Mouse (Mus musculus) embryonic facial prominence, embryonic 10.5 days (tissue): ENCODE measurements around the gene Sncb. TPM values are rescaled to one million over a fixed set of nuclear protein-coding genes. Genes with fewer than 3 reads are reported as not detected.
A peak's percentile ranks its signal among the peaks of the same experiment; 100 is the strongest.

Source experiments
- DNase-seq: peaks from one replicate; pipeline ENCODE4 v3.0.0-alpha.2; 2017; ENCODE audit warnings: low spot score
- H3K27ac ChIP-seq: fragments of 300-500 bp; sonication (generic); replicated peaks from 2 replicates; pipeline ENCODE4 v1.5.1; 2016; ENCODE audit warnings: mild to moderate bottlenecking
- H3K27me3 ChIP-seq: fragments of 300-500 bp; sonication (generic); replicated peaks from 2 replicates; pipeline ENCODE4 v1.6.1; 2016; ENCODE audit warnings: low read depth, mild to moderate bottlenecking; ENCODE audit not compliant: poor library complexity, severe bottlenecking
- H3K36me3 ChIP-seq: fragments of 300-500 bp; sonication (generic); replicated peaks from 2 replicates; pipeline ENCODE4 v1.6.1; 2016; ENCODE audit warnings: mild to moderate bottlenecking, moderate library complexity
- H3K4me1 ChIP-seq: fragments of 300-500 bp; sonication (generic); 2 replicates; pipeline ENCODE4 v1.6.1; 2016
- H3K4me3 ChIP-seq: fragments of 300-500 bp; sonication (generic); 2 replicates; pipeline ENCODE4 v1.5.1; 2016; ENCODE audit warnings: mild to moderate bottlenecking, moderate library complexity
- H3K9me3 ChIP-seq: fragments of 300-500 bp; sonication (generic); 2 replicates; pipeline ENCODE4 v1.6.1; 2016; ENCODE audit warnings: mild to moderate bottlenecking
- WGBS: fragments of 180-500 bp; shearing (Covaris S2); methylation state at CpG from one replicate; pipeline ENCODE4 v1.1.7; 2016; 5-methylcytosine and 5-hydroxymethylcytosine counted together
- polyA plus RNA-seq: library from polyadenylated mRNA; unstranded; fragments of >200 nt; fragmentation: Nextera tagmentation; extraction: Ambion mirVana; gene quantifications from 2 replicates; pipeline ENCODE4 v1.2.1, GENCODE M21; 2016

Sncb gene
- polyA plus RNA-seq, 1 experiment from 2014 or later: 0.79 TPM

DNA sequence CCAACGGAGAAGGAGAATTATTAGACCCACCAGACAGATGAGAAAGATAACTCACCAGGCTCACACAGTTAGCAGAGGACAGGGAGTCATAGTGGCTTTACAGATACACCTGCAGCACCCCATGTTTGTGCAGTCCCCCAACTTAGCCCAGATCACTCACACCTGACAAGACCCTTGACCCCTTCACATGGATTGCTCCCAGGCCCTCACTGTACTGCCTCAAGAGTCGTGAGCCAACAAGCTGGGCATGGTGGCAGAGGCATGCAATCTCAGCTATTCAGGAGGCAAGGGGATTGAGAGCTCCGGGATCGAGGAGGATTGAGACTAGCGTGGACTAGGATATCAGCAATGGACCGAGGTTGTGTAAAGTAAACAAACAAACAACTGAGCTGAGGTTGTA, 12.7 kb downstream of the Sncb start:
- H3K4me1 ChIP-seq: peaks cover 29% of the 10 kb centered on the region
- H3K36me3 ChIP-seq: no peaks in the 10 kb centered on the region
- no peak overlapping the region for H3K27ac ChIP-seq
- peaks cover 76% of the 10 kb centered on the region for H3K27me3 ChIP-seq
- no peak overlapping the region for H3K4me3 ChIP-seq
- H3K9me3 ChIP-seq: no peaks in the 10 kb centered on the region
- DNase-seq: no peak
- 67% methylated on average over 6 of the region's 6 CpGs for WGBS

GRCm38 (mm10) chr13:54752656-54753055, 13.7 kb downstream of the Sncb start:
- peaks cover 83% of the 10 kb centered on the region for H3K27me3 ChIP-seq
- H3K36me3 ChIP-seq: no peaks in the 10 kb centered on the region
- no peaks in the 10 kb centered on the region for H3K9me3 ChIP-seq
- H3K4me1 ChIP-seq: peaks cover 20% of the 10 kb centered on the region
- H3K4me3 ChIP-seq: no peak overlapping the region
- no peak for DNase-seq
- no peak overlapping the region for H3K27ac ChIP-seq
- WGBS: 73% methylated on average over 10 of the region's 10 CpGs

GRCm38 (mm10) chr13:54750699-54751098, 15.7 kb downstream of the Sncb start:
- Histone ChIP-seq H3K27ac (no peak overlapping the region), H3K4me3 (no peak overlapping the region), H3K9me3 (no peaks in the 10 kb centered on the region), H3K27me3 (peaks cover 85% of the 10 kb centered on the region), H3K4me1 (peaks cover 22% of the 10 kb centered on the region), H3K36me3 (no peaks in the 10 kb centered on the region)
- 2% methylated on average over 8 of the region's 8 CpGs for WGBS
- peak; percentile 60 for DNase-seq

- 2% methylated on average over 29 of the region's 29 CpGs for WGBS
- peak within 1 kb of the TSS; percentile 76 for H3K27ac ChIP-seq
- DNase-seq: no peak
- peaks cover 22% of the 10 kb centered on the region for H3K4me1 ChIP-seq
- no peaks in the 10 kb centered on the region for H3K9me3 ChIP-seq
- peak within 1 kb of the TSS; percentile 66 for H3K4me3 ChIP-seq
- H3K27me3 ChIP-seq: peaks cover 84% of the 10 kb centered on the region
- no peaks in the 10 kb centered on the region for H3K36me3 ChIP-seq
Measured at GRCm38 (mm10) chr13:54749864-54750411, 16.5 kb downstream of the Sncb start, which contains the start of gene Gprin1. Gprin1 (minus strand) TSS chr13:54749874.

- H3K27me3 ChIP-seq: peaks cover 82% of the 10 kb centered on the region
- DNase-seq: peak; percentile 79
Measured at GRCm38 (mm10) chr13:54749061-54749863, 17.1 kb downstream of the Sncb start.

DNA sequence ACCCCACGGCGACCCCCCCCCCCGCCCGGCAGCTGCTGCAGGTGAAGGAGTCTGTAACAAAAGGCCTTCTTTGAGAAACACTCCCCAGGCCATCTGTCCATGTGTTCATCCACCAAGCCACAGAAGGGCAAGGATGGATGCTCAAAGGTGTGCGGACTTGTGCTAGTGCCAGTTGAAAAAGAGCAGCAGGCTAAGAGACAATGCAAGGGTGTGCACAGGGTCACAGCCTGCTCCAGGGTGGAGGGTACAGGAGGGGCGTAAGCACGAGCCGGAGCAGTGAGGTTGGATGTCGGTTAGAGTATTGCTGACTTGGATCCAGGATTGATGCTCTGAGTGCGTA, 17.7 kb downstream of the Sncb start:
- Histone ChIP-seq H3K4me1 (peaks cover 22% of the 10 kb centered on the region), H3K27me3 (peaks cover 80% of the 10 kb centered on the region), H3K36me3 (no peaks in the 10 kb centered on the region), H3K4me3 (peak overlapping the region; percentile 66), H3K9me3 (no peaks in the 10 kb centered on the region), H3K27ac (no peak overlapping the region)
- peak; percentile 9 for DNase-seq
- WGBS: 48% methylated on average over 10 of the region's 10 CpGs

More at GRCm38 (mm10) chr13:54749061-54749863, 17.1 kb downstream of the Sncb start:
- H3K27ac ChIP-seq: peak overlapping the region; percentile 76
- no peaks in the 10 kb centered on the region for H3K9me3 ChIP-seq
- peak overlapping the region; percentile 66 for H3K4me3 ChIP-seq
- no peaks in the 10 kb centered on the region for H3K36me3 ChIP-seq
- 1% methylated on average over 100 of the region's 100 CpGs for WGBS
- H3K4me1 ChIP-seq: peaks cover 22% of the 10 kb centered on the region

DNA sequence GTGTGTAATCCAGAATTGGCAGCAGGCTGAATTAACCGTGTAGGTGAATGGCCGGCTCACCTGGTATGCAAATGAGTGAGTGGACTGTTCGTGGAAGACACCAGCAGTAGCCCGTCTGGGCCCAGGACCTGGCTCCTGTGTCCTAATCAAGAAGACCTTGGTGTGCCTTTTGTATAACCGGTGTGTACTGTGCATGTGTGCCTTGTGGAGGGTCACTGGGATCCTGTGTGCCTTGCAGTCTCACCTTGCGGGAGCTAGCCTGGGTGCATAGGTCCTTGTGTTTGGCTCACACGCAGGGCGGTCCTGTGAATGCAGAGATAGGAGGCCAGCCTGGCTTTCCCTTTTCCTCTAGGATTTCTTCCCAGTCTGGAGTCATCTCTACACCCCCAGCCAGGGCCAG, 18.2 kb downstream of the Sncb start:
- peaks cover 22% of the 10 kb centered on the region for H3K4me1 ChIP-seq
- H3K9me3 ChIP-seq: no peaks in the 10 kb centered on the region
- 85% methylated on average over 8 of the region's 8 CpGs for WGBS
- no peaks in the 10 kb centered on the region for H3K36me3 ChIP-seq
- H3K4me3 ChIP-seq: peak overlapping the region; percentile 66; the same call in 1 of the 2 replicates
- DNase-seq: no peak
- peaks cover 80% of the 10 kb centered on the region for H3K27me3 ChIP-seq
- H3K27ac ChIP-seq: no peak overlapping the region

GRCm38 (mm10) chr13:54746896-54747295, 19.5 kb downstream of the Sncb start:
- Histone ChIP-seq H3K27me3 (peaks cover 68% of the 10 kb centered on the region), H3K9me3 (no peaks in the 10 kb centered on the region), H3K4me3 (no peak overlapping the region), H3K27ac (no peak overlapping the region), H3K4me1 (peaks cover 22% of the 10 kb centered on the region), H3K36me3 (no peaks in the 10 kb centered on the region)
- no peak for DNase-seq
- WGBS: 46% methylated on average over 10 of the region's 10 CpGs

- no peak overlapping the region for H3K4me3 ChIP-seq
- no peaks in the 10 kb centered on the region for H3K36me3 ChIP-seq
- no peak for DNase-seq
- H3K27me3 ChIP-seq: peaks cover 67% of the 10 kb centered on the region
- H3K9me3 ChIP-seq: no peaks in the 10 kb centered on the region
- WGBS: 43% methylated on average over 6 of the region's 6 CpGs
- no peak overlapping the region for H3K27ac ChIP-seq
- H3K4me1 ChIP-seq: peaks cover 27% of the 10 kb centered on the region
Measured at GRCm38 (mm10) chr13:54746110-54746509, 20.3 kb downstream of the Sncb start.

DNA sequence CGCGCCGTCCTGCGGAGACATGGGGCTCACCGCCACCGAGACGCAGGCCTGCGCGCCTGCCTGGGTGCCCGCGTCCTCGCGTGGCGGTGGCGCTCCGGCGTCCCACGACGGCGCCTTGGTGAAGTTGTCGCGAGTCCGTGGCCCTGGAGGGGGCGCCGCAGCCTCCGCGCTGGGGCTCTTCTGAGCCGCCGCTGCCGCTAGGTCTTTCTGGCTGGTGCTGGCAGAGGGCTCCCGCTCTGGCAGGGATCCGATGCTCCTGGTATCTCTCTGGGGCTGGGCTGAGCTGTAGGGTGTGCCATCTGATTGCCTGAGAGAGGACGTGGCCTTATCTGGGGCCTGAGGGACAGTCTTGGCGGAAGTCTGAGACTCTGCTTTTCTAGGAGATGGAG, 28.2 kb downstream of the Sncb start:
- Histone ChIP-seq H3K4me1 (peaks cover 30% of the 10 kb centered on the region), H3K4me3 (peak overlapping the region; percentile 54), H3K27ac (no peak overlapping the region), H3K27me3 (peaks cover 63% of the 10 kb centered on the region), H3K36me3 (peaks cover 10% of the 10 kb centered on the region), H3K9me3 (no peaks in the 10 kb centered on the region)
- WGBS: 4% methylated on average over 34 of the region's 34 CpGs
- DNase-seq: peak; percentile 32

- Histone ChIP-seq H3K27me3 (peaks cover 63% of the 10 kb centered on the region), H3K27ac (no peak overlapping the region), H3K4me3 (peak overlapping the region; percentile 54), H3K9me3 (no peaks in the 10 kb centered on the region), H3K4me1 (peaks cover 30% of the 10 kb centered on the region), H3K36me3 (peaks cover 10% of the 10 kb centered on the region)
- WGBS: 2% methylated on average over 87 of the region's 87 CpGs
- DNase-seq: peak; percentile 69
Measured at GRCm38 (mm10) chr13:54737488-54738212, 28.7 kb downstream of the Sncb start.

- Histone ChIP-seq H3K9me3 (no peaks in the 10 kb centered on the region), H3K27ac (no peak overlapping the region), H3K4me1 (peaks cover 30% of the 10 kb centered on the region), H3K36me3 (peaks cover 10% of the 10 kb centered on the region), H3K4me3 (peak overlapping the region; percentile 54; the same call in 1 of the 2 replicates), H3K27me3 (peaks cover 63% of the 10 kb centered on the region)
- 25% methylated on average over 3 of the region's 3 CpGs for WGBS
- no peak for DNase-seq
Measured at GRCm38 (mm10) chr13:54736931-54737330, 29.5 kb downstream of the Sncb start.
